8 mouse cellular contexts compared by ENCODE assay signal in genomic region chr11:19986871-19987755, GRCm38 (mm10).
DNase-seq lines count a peak whose midpoint lies in the region; ATAC-seq and TF ChIP-seq lines count a peak whose summit lies in the region.

No protein-coding gene starts in this region.

- H3K9ac ChIP-seq in lung, embryonic 14.5 days, result no peak overlapping the region
- H3K9ac ChIP-seq in liver, embryonic 12.5 days, result peak overlapping the region; percentile 42; the same call in 1 of the 2 replicates

- no peak overlapping the region; the same call in 1 of the 2 replicates for H3K4me2 ChIP-seq in lung, embryonic 14.5 days
- peak overlapping the region; percentile 53 for H3K4me2 ChIP-seq in liver, embryonic 12.5 days

- TF ChIP-seq CTCF in lung, embryonic 14.5 days (IDR thresholded peaks at IDR 0.05; ENCODE audit: low read depth), result no peak

- no peak for ATAC-seq in lung, embryonic 14.5 days (ENCODE audit: insufficient read depth)
- peak; percentile 38 for ATAC-seq in liver, embryonic 12.5 days

- intact Hi-C loops in heart, postnatal 25 days (cut with DNase I), result no loop called here

- peaks cover 27% of the 10 kb centered on the region for H3K4me1 ChIP-seq in lung, embryonic 14.5 days (ENCODE audit: insufficient read depth)
- H3K4me1 ChIP-seq in liver, embryonic 12.5 days, result peaks cover 92% of the 10 kb centered on the region

- H3K27me3 ChIP-seq in lung, embryonic 14.5 days (ENCODE audit: insufficient read depth, low read length), result no peaks in the 10 kb centered on the region
- H3K27me3 ChIP-seq in liver, embryonic 12.5 days (replicated peaks), result no peaks in the 10 kb centered on the region

- WGBS in lung, embryonic 14.5 days, result 25% methylated on average over 17 of the region's 17 CpGs
- 18% methylated on average over 17 of the region's 17 CpGs for WGBS in liver, embryonic 12.5 days (ENCODE audit: insufficient replicate concordance)

- H3K9me3 ChIP-seq in lung, embryonic 14.5 days (ENCODE audit: low read depth, low read length), result no peaks in the 10 kb centered on the region
- H3K9me3 ChIP-seq in liver, embryonic 12.5 days (replicated peaks), result no peaks in the 10 kb centered on the region

- H3K36me3 ChIP-seq in lung, embryonic 14.5 days (ENCODE audit: insufficient read depth), result no peaks in the 10 kb centered on the region
- H3K36me3 ChIP-seq in liver, embryonic 12.5 days, result no peaks in the 10 kb centered on the region

- peak; percentile 32 for DNase-seq in lung, embryonic 14.5 days
- DNase-seq in lung, postnatal 14 days, result no peak
- peak; percentile 18 for DNase-seq in c-Kit-positive CD71-positive TER-119-positive erythroid progenitor cells, embryonic 14.5 days (ENCODE audit: low spot score)
- peak; percentile 45 for DNase-seq in heart, postnatal 25 days (ENCODE audit: low spot score)
- DNase-seq in right cerebral cortex, postnatal 4 days, result no peak
- no peak for DNase-seq in cerebellum, postnatal 4 days (ENCODE audit: low spot score in 2 of 2)
- no peak for DNase-seq in thymus, postnatal 36 days

- no peak overlapping the region for H3K4me3 ChIP-seq in lung, embryonic 14.5 days (ENCODE audit: low read depth, low read length)
- H3K4me3 ChIP-seq in liver, embryonic 12.5 days, result no peak overlapping the region

- H3K27ac ChIP-seq in lung, embryonic 14.5 days (ENCODE audit: low read depth), result peak overlapping the region; percentile 19; the same call in 1 of the 2 replicates
- H3K27ac ChIP-seq in liver, embryonic 12.5 days, result peak overlapping the region; percentile 78

Comparison
In these comparisons a context has a peak if more than half of its experiments do, and no peak if none do; other contexts are left out.
1. DNase-seq: peak in lung, embryonic 14.5 days (single experiment), c-Kit-positive CD71-positive TER-119-positive erythroid progenitor cells, embryonic 14.5 days (single experiment) and heart, postnatal 25 days (single experiment); none in lung, postnatal 14 days (single experiment), right cerebral cortex, postnatal 4 days (single experiment), cerebellum, postnatal 4 days (0 of 2) and thymus, postnatal 36 days (0 of 2).